Mouse (Mus musculus) liver, embryonic 15.5 days (tissue): ENCODE results near the gene Dzank1. TPM values are rescaled to one million over a fixed set of nuclear protein-coding genes. Genes with fewer than 3 reads are reported as not detected.

Source experiments
- ATAC-seq: fragments of 200-750 bp; cut with Nextera tagmentation; 2 replicates; pipeline ENCODE4 v1.8.0; 2017; ENCODE audit warnings: moderate number of reproducible peaks, mild to moderate bottlenecking, moderate library complexity; ENCODE audit not compliant: insufficient read depth
- H3K27ac ChIP-seq: fragments of 300-500 bp; sonication (generic); replicated peaks from 2 replicates; pipeline ENCODE4 v1.5.1; 2015; ENCODE audit warnings: mild to moderate bottlenecking, inconsistent platforms
- H3K27me3 ChIP-seq: fragments of 300-500 bp; sonication (generic); 2 replicates; pipeline ENCODE4 v1.6.1; 2015; ENCODE audit warnings: mild to moderate bottlenecking, inconsistent platforms
- H3K36me3 ChIP-seq: fragments of 300-500 bp; sonication (generic); replicated peaks from 2 replicates; pipeline ENCODE4 v1.6.1; 2015; ENCODE audit warnings: moderate library complexity, mild to moderate bottlenecking, inconsistent platforms
- H3K4me1 ChIP-seq: fragments of 300-500 bp; sonication (generic); replicated peaks from 2 replicates; pipeline ENCODE4 v1.6.1; 2015; ENCODE audit warnings: inconsistent platforms
- H3K4me2 ChIP-seq: fragments of 300-500 bp; sonication (generic); 2 replicates; pipeline ENCODE4 v1.6.1; 2015; ENCODE audit warnings: moderate library complexity, mild to moderate bottlenecking, inconsistent platforms
- H3K4me3 ChIP-seq: fragments of 300-500 bp; sonication (generic); replicated peaks from 2 replicates; pipeline ENCODE4 v1.5.1; 2015; ENCODE audit warnings: mild to moderate bottlenecking, inconsistent platforms
- H3K9ac ChIP-seq: fragments of 300-500 bp; sonication (generic); 2 replicates; pipeline ENCODE4 v1.6.1; 2015; ENCODE audit warnings: moderate library complexity, mild to moderate bottlenecking, inconsistent platforms
- H3K9me3 ChIP-seq: fragments of 300-500 bp; sonication (generic); replicated peaks from 2 replicates; pipeline ENCODE4 v1.6.1; 2016; ENCODE audit warnings: inconsistent platforms
- WGBS: fragments of 180-500 bp; shearing (Covaris S2); methylation state at CpG from one replicate; pipeline ENCODE4 v1.1.7; 2015; ENCODE audit warnings: mixed read lengths; ENCODE audit not compliant: insufficient replicate concordance; 5-methylcytosine and 5-hydroxymethylcytosine counted together
- polyA plus RNA-seq: library from polyadenylated mRNA; unstranded; fragments of >200 nt; fragmentation: Nextera tagmentation; extraction: Ambion mirVana; gene quantifications from 2 replicates; pipeline ENCODE4 v1.2.1, GENCODE M21; 2015

Dzank1 gene
- polyA plus RNA-seq, 1 experiment from 2014 or later, result 0.01 TPM

DNA sequence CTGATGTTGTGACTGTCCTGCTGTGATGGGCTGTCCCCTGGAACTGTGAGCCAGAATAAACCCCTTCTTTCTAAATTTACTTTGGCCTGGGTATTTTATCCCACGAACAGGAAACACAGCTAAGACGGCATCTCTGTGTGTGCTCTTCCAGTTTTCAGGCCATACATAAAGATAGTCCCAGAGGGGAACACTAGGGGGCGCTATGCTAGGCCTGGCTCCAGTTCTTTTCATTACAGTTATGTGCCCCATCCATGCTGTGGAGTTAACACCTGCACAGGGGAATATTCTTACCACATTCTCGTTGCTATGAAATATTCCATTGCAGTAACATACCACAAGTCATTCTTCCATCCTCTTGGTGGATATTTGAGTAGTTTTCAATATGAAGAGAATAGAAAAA is 88.8 kb downstream of the Dzank1 start:
- no peak for ATAC-seq
- no peak overlapping the region for H3K4me2 ChIP-seq
- no peak overlapping the region for H3K9ac ChIP-seq
- H3K4me3 ChIP-seq, result no peak overlapping the region
- WGBS, result 34% methylated on average over 4 of the region's 4 CpGs
- H3K4me1 ChIP-seq, result no peaks in the 10 kb centered on the region
- H3K36me3 ChIP-seq, result no peaks in the 10 kb centered on the region
- no peaks in the 10 kb centered on the region for H3K27me3 ChIP-seq
- no peaks in the 10 kb centered on the region for H3K9me3 ChIP-seq
- no peak overlapping the region for H3K27ac ChIP-seq

DNA sequence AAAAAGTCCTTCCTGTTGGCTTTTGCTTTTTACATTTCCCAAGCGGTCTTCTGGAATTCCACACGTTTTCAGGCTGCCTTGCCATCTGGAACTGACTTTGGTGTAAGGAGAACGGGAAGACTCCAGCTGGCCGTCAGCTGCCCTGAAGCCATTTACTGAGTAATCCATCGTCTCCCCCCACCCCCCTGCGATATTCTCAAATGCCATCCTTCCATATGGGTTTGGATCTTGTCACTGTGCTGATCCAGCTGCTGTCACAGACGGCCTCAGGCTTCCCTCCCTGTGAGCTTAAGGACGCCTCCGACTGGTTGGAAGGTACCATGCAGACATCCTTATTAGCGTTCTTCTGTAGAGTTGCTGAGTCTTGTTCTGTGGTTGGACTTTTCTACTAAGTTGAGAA is 91.5 kb downstream of the Dzank1 start:
- no peak overlapping the region for H3K9ac ChIP-seq
- no peaks in the 10 kb centered on the region for H3K4me1 ChIP-seq
- no peak overlapping the region for H3K4me2 ChIP-seq
- H3K9me3 ChIP-seq, result no peaks in the 10 kb centered on the region
- 70% methylated on average over 10 of the region's 10 CpGs for WGBS
- no peak overlapping the region for H3K27ac ChIP-seq
- H3K4me3 ChIP-seq, result no peak overlapping the region
- no peaks in the 10 kb centered on the region for H3K36me3 ChIP-seq
- no peak for ATAC-seq
- no peaks in the 10 kb centered on the region for H3K27me3 ChIP-seq

DNA sequence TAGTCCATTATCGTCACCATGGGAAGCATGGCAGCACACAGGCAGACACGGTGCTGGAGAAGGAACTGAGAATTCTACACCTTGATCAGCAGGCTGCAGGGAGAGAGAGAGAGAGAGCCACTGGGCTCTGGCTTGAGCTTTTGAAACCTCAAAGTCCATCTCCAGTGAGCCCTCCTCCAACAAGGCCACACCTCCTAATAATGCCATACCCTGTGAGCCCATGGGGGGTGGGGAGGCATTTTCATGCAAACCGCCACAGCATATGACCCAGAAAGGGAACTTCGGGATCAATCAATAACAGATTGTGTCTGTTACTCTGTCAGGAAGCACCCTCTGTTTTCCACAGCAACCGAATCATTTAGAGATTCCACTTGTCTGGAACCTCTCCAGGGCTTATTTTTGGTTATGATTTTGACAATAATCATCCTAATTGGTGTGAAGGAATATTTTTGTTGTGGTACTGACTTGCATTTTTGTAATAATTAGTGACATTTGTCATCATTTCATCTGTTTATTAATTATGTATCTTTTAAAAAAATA is 95.9 kb downstream of the Dzank1 start:
- H3K4me2 ChIP-seq, result no peak overlapping the region
- H3K27ac ChIP-seq, result no peak overlapping the region
- no peaks in the 10 kb centered on the region for H3K4me1 ChIP-seq
- H3K9me3 ChIP-seq, result no peaks in the 10 kb centered on the region
- no peak for ATAC-seq
- H3K36me3 ChIP-seq, result no peaks in the 10 kb centered on the region
- no peak overlapping the region for H3K4me3 ChIP-seq
- WGBS, result 54% methylated on average over 5 of the region's 5 CpGs
- H3K9ac ChIP-seq, result no peak overlapping the region
- no peaks in the 10 kb centered on the region for H3K27me3 ChIP-seq

DNA sequence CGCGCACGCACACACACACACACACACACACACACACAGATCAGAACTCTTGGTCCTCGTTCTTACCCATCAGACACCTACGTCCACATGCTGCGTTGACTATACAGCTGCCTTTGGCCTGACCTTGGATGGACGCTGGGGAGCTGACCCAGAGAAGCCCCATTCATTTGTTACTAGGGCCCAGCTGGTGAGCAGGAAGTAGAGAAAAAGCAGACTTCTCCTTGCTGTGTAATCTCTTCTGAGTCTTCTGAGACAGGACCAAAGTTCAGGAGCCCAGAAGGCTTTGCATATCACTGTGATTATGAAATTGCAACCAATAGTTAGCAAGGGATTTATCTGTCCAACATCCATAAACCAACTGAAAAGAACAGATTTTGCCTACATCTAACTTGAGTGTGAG is 98.0 kb downstream of the Dzank1 start:
- Histone ChIP-seq H3K27ac (no peak overlapping the region), H3K4me3 (no peak overlapping the region), H3K9me3 (no peaks in the 10 kb centered on the region), H3K9ac (no peak overlapping the region), H3K4me1 (no peaks in the 10 kb centered on the region), H3K36me3 (no peaks in the 10 kb centered on the region), H3K27me3 (no peaks in the 10 kb centered on the region), H3K4me2 (no peak overlapping the region)
- WGBS, result 77% methylated on average over 7 of the region's 7 CpGs
- no peak for ATAC-seq

DNA sequence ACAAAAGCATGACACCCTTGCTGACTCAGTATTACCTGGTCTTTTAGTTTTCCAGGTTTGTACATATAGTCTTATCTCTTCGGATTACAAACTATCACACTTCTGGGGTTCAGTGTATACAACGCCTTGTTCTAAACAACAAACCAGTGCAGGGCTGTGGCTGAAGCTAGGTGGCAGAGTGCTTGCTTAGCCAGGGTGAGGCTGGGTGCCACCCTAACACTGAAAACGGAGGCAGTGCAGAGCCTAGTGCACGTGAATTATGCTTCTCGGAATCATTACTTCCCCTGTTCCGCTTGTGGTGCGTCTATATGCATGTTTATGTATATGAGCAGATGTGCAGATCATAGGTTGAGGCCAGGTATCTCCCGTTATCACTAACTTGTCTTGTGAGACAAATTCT is 98.6 kb downstream of the Dzank1 start:
- WGBS, result 69% methylated on average over 8 of the region's 8 CpGs
- H3K9ac ChIP-seq, result no peak overlapping the region
- no peaks in the 10 kb centered on the region for H3K27me3 ChIP-seq
- no peak overlapping the region for H3K27ac ChIP-seq
- no peak overlapping the region for H3K4me2 ChIP-seq
- no peaks in the 10 kb centered on the region for H3K4me1 ChIP-seq
- no peak for ATAC-seq
- H3K36me3 ChIP-seq, result no peaks in the 10 kb centered on the region
- no peaks in the 10 kb centered on the region for H3K9me3 ChIP-seq
- no peak overlapping the region for H3K4me3 ChIP-seq

DNA sequence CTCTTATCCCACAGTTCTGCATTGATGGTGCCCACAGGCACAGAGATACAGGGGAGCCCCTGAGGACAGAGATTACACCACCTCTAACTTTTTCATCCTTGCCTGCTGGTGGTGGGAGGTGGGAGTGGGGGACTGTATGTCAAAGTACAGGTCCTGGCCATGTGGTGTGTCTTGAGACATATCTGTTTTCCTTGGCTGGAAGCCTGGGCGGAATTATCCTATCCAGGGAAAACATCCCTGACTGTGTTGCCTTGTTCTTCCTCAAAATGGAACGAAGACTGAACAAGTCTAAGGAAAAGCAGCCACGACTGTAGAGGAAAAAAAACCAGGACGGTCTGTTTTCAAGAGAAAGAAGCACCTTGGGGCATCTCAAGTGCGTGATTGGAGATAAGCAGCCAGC is 99.4 kb downstream of the Dzank1 start:
- WGBS, result 50% methylated on average over 5 of the region's 5 CpGs
- Histone ChIP-seq H3K4me1 (no peaks in the 10 kb centered on the region), H3K27ac (no peak overlapping the region), H3K9ac (no peak overlapping the region), H3K4me3 (no peak overlapping the region), H3K27me3 (no peaks in the 10 kb centered on the region), H3K4me2 (no peak overlapping the region), H3K9me3 (no peaks in the 10 kb centered on the region), H3K36me3 (no peaks in the 10 kb centered on the region)
- ATAC-seq, result no peak

DNA sequence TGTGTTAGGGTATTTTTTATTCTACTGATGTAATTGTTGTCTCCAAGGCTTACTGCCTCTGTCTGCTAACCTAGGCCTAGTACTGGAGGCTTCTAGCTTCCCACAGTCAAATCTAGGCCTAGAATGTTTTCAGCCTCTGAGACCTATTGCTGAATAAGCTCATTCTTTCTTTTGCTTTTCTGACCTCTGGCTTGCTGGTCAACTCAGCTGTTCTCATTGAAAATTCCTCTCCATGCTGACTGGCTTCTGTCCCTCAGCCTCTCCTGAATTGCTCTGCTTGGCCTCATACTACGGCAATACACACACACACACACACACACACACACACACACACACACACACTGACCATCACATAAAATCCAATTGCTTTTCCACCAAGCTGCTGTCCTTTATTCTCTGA is 101.5 kb downstream of the Dzank1 start:
- WGBS, result 67% methylated on average over 1 of the region's 1 CpGs
- Histone ChIP-seq H3K27ac (no peak overlapping the region), H3K9ac (no peak overlapping the region), H3K4me3 (no peak overlapping the region), H3K27me3 (no peaks in the 10 kb centered on the region), H3K4me1 (no peaks in the 10 kb centered on the region), H3K36me3 (no peaks in the 10 kb centered on the region), H3K9me3 (no peaks in the 10 kb centered on the region), H3K4me2 (no peak overlapping the region)
- no peak for ATAC-seq

DNA sequence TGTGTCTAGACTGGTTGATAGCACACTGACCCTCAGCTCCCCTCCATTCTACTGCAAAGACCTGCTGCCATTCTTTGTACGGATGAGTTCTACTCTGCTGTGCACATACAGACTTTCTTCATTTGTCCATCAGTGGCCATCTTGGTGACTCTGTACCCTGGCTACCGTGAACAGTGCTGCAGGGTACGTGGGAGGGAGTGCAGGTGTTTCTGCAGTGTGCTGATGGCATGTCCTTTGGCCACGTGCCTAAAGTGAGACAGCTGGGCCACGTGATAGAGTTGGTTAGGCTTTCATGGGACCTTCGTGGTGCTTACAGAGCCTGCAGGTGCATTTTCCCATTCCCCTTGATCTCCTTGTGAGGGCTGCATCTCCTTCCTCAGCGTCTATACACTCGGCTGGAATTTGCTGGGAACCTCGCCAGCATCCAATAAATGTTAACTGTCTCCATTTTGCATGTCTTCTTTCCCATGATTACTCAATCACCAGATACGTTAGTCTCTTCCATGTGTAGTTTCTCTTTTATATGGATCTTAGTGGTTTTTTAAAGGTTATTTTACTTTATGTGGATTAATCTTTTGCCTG is 105.0 kb downstream of the Dzank1 start:
- no peak for ATAC-seq
- Histone ChIP-seq H3K9ac (no peak overlapping the region), H3K36me3 (no peaks in the 10 kb centered on the region), H3K9me3 (no peaks in the 10 kb centered on the region), H3K27me3 (no peaks in the 10 kb centered on the region), H3K4me2 (no peak overlapping the region), H3K27ac (no peak overlapping the region), H3K4me3 (no peak overlapping the region), H3K4me1 (no peaks in the 10 kb centered on the region)
- WGBS, result 66% methylated on average over 10 of the region's 10 CpGs

Other genes starting within 250 kb of the Dzank1 start
- gene Ovol2, start 195.3 kb downstream of the Dzank1 start, polyA plus RNA-seq, result not detected in 2 replicates
- gene Kat14, start 158.4 kb downstream of the Dzank1 start, polyA plus RNA-seq, result 14.0 and 17.1 TPM in 2 replicates
- gene Pet117, start 158.4 kb downstream of the Dzank1 start, polyA plus RNA-seq, result 1.3 and 1.7 TPM in 2 replicates
- gene Polr3f, start 304 bp upstream of the Dzank1 start, polyA plus RNA-seq, result 7.4 and 8.0 TPM in 2 replicates
- gene Rbbp9, start 23.5 kb upstream of the Dzank1 start, polyA plus RNA-seq, result 10.0 and 10.3 TPM in 2 replicates
- gene Sec23b, start 28.8 kb upstream of the Dzank1 start, polyA plus RNA-seq, result 42.5 and 43.4 TPM in 2 replicates
- 12.0 and 16.5 TPM in 2 replicates for gene Smim26, start 66.6 kb upstream of the Dzank1 start, polyA plus RNA-seq
- gene Dtd1, start 72.5 kb upstream of the Dzank1 start, polyA plus RNA-seq, result 16.7 and 17.5 TPM in 2 replicates